Comparison of ENCODE assay signal across 19 mouse cellular contexts in the genomic region with DNA sequence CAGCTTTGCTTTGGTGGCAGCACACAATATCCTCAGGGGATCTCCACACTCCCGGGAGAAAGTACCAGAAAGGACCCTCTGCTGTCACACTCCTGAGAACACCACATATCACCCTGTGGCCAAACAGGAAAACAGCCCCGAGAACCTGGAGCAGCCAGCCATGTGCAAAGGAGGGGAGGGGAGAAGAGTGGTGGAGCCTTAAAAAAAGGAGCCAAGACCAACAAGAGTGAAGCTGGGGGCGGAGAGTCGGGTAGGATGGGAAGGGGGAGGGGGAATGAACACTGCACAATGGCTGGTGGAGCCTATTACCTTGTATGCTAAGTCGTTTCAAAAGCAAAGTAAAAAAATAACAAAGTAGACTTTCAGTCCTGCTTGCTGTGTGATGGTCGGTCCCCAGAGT.
DNase-seq lines count a peak whose midpoint lies in the region; ATAC-seq lines count a peak whose summit lies in the region.
"Had no signal": no experiment of that assay in that cellular context is flagged by ENCODE, and none has a peak within 500 bp of the region (broad histone marks: within the 10 kb centered on the region; RNA-seq: fewer than 3 reads in every experiment).

No protein-coding gene starts in this region.

- H3K27me3 ChIP-seq in forebrain, embryonic 11.5 days (ENCODE audit: control insufficient read depth, insufficient read depth, low read length) = no peaks in the 10 kb centered on the region
- H3K27me3 ChIP-seq in forebrain, embryonic 15.5 days = no peaks in the 10 kb centered on the region
- H3K27me3 ChIP-seq in kidney, embryonic 15.5 days = no peaks in the 10 kb centered on the region
- no peaks in the 10 kb centered on the region for H3K27me3 ChIP-seq in neural tube, embryonic 15.5 days (replicated peaks)
- H3K27me3 ChIP-seq: heart, embryonic 13.5 days; midbrain, embryonic 15.5 days had no signal

- 0 out of 2 replicates have a peak, but pooled peaks have one; percentile 43 for ATAC-seq in forebrain, embryonic 11.5 days (replicated peaks; ENCODE audit: low FRiP score)
- ATAC-seq in forebrain, embryonic 15.5 days (replicated peaks) = no peak
- ATAC-seq in kidney, embryonic 15.5 days (replicated peaks; ENCODE audit: low FRiP score) = peak; percentile 86
- ATAC-seq in neural tube, embryonic 15.5 days (ENCODE audit: low FRiP score) = 0 out of 2 replicates have a peak, but pooled peaks have one; percentile 7
- ATAC-seq: hindbrain, postnatal 0 days; lung, postnatal 0 days; midbrain, embryonic 15.5 days had no signal

- no peak overlapping the region for H3K27ac ChIP-seq in forebrain, embryonic 11.5 days (ENCODE audit: low read depth, low read length)
- H3K27ac ChIP-seq in forebrain, embryonic 15.5 days (replicated peaks) = no peak overlapping the region
- H3K27ac ChIP-seq in kidney, embryonic 15.5 days = no peak overlapping the region
- H3K27ac ChIP-seq in neural tube, embryonic 15.5 days (replicated peaks) = no peak overlapping the region
- H3K27ac ChIP-seq: heart, embryonic 13.5 days; hindbrain, postnatal 0 days; midbrain, embryonic 15.5 days had no signal

- H3K9me3 ChIP-seq in forebrain, embryonic 11.5 days (ENCODE audit: control insufficient read depth, low read length) = no peaks in the 10 kb centered on the region
- no peaks in the 10 kb centered on the region for H3K9me3 ChIP-seq in forebrain, embryonic 15.5 days
- H3K9me3 ChIP-seq in kidney, embryonic 15.5 days (replicated peaks) = no peaks in the 10 kb centered on the region
- no peaks in the 10 kb centered on the region for H3K9me3 ChIP-seq in neural tube, embryonic 15.5 days (replicated peaks)
- H3K9me3 ChIP-seq: heart, embryonic 13.5 days; midbrain, embryonic 15.5 days had no signal

- H3K36me3 ChIP-seq in forebrain, embryonic 11.5 days (ENCODE audit: control insufficient read depth, insufficient read depth, low read length) = no peaks in the 10 kb centered on the region
- H3K36me3 ChIP-seq in forebrain, embryonic 15.5 days = no peaks in the 10 kb centered on the region
- no peaks in the 10 kb centered on the region for H3K36me3 ChIP-seq in kidney, embryonic 15.5 days
- no peaks in the 10 kb centered on the region for H3K36me3 ChIP-seq in neural tube, embryonic 15.5 days
- H3K36me3 ChIP-seq: heart, embryonic 13.5 days; midbrain, embryonic 15.5 days had no signal

- H3K4me2 ChIP-seq in forebrain, embryonic 11.5 days (ENCODE audit: low read depth, low read length, severe bottlenecking) = no peak overlapping the region
- H3K4me2 ChIP-seq in forebrain, embryonic 15.5 days (replicated peaks) = no peak overlapping the region
- H3K4me2 ChIP-seq in kidney, embryonic 15.5 days = no peak overlapping the region
- no peak overlapping the region for H3K4me2 ChIP-seq in neural tube, embryonic 15.5 days
- H3K4me2 ChIP-seq: heart, embryonic 13.5 days; midbrain, embryonic 15.5 days had no signal

- WGBS in forebrain, embryonic 11.5 days = 19% methylated on average over 6 of the region's 6 CpGs
- WGBS in forebrain, embryonic 15.5 days = 9% methylated on average over 6 of the region's 6 CpGs
- 10% methylated on average over 6 of the region's 6 CpGs for WGBS in kidney, embryonic 15.5 days
- 34% methylated on average over 6 of the region's 6 CpGs for WGBS in neural tube, embryonic 15.5 days

- 0 out of 2 replicates have a peak, but pooled peaks cover 2% of the 10 kb centered on the region for H3K4me1 ChIP-seq in forebrain, embryonic 11.5 days (replicated peaks; ENCODE audit: control insufficient read depth, insufficient read depth, low read length)
- peaks cover 39% of the 10 kb centered on the region for H3K4me1 ChIP-seq in forebrain, embryonic 15.5 days
- peaks cover 8% of the 10 kb centered on the region for H3K4me1 ChIP-seq in kidney, embryonic 15.5 days
- H3K4me1 ChIP-seq in neural tube, embryonic 15.5 days = peaks cover 36% of the 10 kb centered on the region

- H3K4me3 ChIP-seq in forebrain, embryonic 11.5 days (ENCODE audit: low read depth, low read length) = no peak overlapping the region
- no peak overlapping the region for H3K4me3 ChIP-seq in forebrain, embryonic 15.5 days
- no peak overlapping the region for H3K4me3 ChIP-seq in kidney, embryonic 15.5 days (replicated peaks)
- H3K4me3 ChIP-seq in neural tube, embryonic 15.5 days (replicated peaks) = no peak overlapping the region
- H3K4me3 ChIP-seq: heart, embryonic 13.5 days; midbrain, embryonic 15.5 days had no signal

- no peak overlapping the region for H3K9ac ChIP-seq in forebrain, embryonic 11.5 days (ENCODE audit: low read length)
- no peak overlapping the region for H3K9ac ChIP-seq in forebrain, embryonic 15.5 days (replicated peaks)
- no peak overlapping the region for H3K9ac ChIP-seq in kidney, embryonic 15.5 days
- no peak overlapping the region for H3K9ac ChIP-seq in neural tube, embryonic 15.5 days (replicated peaks)
- H3K9ac ChIP-seq: heart, embryonic 13.5 days; midbrain, embryonic 15.5 days had no signal

- peak; percentile 50 for DNase-seq in forebrain, embryonic 11.5 days (ENCODE audit: low spot score)
- no peak for DNase-seq in kidney, postnatal 10 days
- peak; percentile 15 for DNase-seq in retina, postnatal 1 day
- no peak for DNase-seq in retina, embryonic 14.5 days (ENCODE audit: low spot score)
- DNase-seq in ovary, adult 18-20 months (ENCODE audit: low spot score) = no peak
- DNase-seq: B cell, adult 2 months; cerebellum, adult 2 months; kidney, adult 11 months; liver; right cerebral cortex, postnatal 14 days; spleen, adult 18-20 months; thymus, postnatal 36 days had no signal

Comparison
In these comparisons a context has a peak if more than half of its experiments do, and no peak if none do; other contexts are left out.
1. DNase-seq: peak in forebrain, embryonic 11.5 days (single experiment) and retina, postnatal 1 day (single experiment); none in kidney, postnatal 10 days (single experiment), retina, embryonic 14.5 days (single experiment) and ovary, adult 18-20 months (single experiment).